Mouse (Mus musculus): ENCODE measurements at regions not wholly inside any gene's neighbourhood (a gene's known extent, or its start where the extent isn't known, plus 50 kb on each side); places are given as distances from the start of the nearest gene placed in this dataset.

DNA sequence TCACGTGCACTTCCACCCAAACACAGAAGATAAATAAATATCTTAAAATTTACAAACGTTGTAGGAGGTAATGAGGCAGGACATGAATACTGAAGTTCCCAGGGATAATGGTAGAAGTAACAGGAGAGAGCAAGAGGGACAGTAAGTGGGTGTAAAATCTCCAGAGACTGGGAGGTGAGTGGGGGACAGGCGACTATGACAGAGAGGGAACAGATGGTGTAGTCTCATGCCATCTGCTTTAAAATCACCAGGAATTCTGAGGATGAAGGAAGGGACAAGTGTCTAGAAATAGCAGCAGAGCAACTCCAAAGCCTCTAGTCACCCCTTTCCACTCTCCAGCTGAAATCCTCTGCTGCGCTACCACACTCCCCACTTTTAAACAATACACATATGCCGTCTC, 175.8 kb upstream of the Mpped2 start:
- WGBS = 64% methylated on average over 5 of the region's 5 CpGs

GRCm38 (mm10) chr2:106522961-106523360, 170.1 kb upstream of the Mpped2 start:
- no peak for DNase-seq (ENCODE audit: low read depth, low spot score)
- 89% methylated on average over 3 of the region's 3 CpGs for WGBS

More for the DNA sequence above, 175.8 kb upstream of the Mpped2 start:
- DNase-seq (ENCODE audit: low read depth, low spot score) = no peak

DNA sequence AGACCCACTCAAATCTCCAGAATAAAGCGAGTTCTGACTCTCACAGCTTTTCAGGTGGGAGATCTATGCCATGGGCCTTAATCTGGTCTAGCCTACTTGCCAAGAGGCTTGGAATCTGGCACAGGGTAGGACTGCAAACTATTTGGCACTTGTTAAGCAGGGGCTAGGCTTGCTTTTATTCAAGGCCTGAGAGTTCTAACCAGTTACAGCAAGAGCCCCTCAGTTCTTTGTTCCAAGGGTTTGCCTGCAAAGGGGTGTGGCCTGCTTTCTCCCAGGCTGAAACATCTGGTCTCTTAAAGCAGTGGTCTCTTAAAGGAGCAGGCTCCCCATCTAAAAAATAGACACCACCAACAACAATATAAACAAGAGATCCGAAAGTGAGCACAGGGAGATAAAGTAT, 166.1 kb upstream of the Mpped2 start:
- no peak for DNase-seq (ENCODE audit: low read depth, low spot score)
- 43% methylated on average over 2 of the region's 2 CpGs for WGBS

DNA sequence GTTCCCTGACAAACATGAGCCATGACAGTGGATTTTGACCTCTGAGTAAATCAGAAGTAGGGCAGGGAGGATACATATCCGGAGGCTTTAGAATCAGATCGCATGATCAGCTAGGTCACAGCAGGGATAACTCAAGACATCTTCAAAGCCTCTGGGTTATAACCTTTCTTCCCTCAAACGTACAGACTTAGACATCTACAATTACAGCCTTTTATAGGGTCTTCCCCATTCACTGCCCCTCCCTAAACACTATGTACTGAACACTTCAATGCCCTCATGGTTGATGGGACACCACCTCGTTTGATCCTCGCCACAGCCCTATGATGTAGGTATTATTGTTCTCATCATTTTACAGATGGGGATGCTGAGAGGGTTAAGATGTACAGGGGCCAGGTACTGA, 163.8 kb upstream of the Mpped2 start:
- no peak for DNase-seq (ENCODE audit: low read depth, low spot score)
- 59% methylated on average over 5 of the region's 5 CpGs for WGBS

DNA sequence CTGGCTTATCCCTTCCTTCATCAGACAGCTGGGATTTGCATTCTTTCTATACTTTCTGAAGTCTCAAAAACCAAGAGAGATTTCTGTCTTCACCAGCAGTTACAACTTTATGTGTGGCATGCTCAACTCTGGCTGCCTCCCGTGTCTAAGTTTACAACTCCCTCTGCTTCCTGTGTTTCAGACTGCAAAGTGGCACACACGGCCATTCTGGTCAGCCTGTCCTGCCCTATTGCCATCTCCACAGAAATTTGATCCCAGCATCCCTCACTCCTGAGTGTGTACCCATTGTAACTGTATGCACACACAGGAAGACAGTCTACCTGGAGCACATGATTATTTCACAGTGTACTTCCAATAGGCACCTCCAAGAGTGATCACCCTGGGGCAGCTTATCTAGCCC, 163.3 kb upstream of the Mpped2 start:
- no peak for DNase-seq (ENCODE audit: low read depth, low spot score)
- 40% methylated on average over 2 of the region's 2 CpGs for WGBS

- 53% methylated on average over 4 of the region's 4 CpGs for WGBS
Observed at GRCm38 (mm10) chr2:106538329-106538728, 154.7 kb upstream of the Mpped2 start.

GRCm38 (mm10) chr2:106540176-106540575, 152.9 kb upstream of the Mpped2 start:
- no peak for DNase-seq (ENCODE audit: low read depth, low spot score)
- 97% methylated on average over 5 of the region's 5 CpGs for WGBS

More at GRCm38 (mm10) chr2:106538329-106538728, 154.7 kb upstream of the Mpped2 start:
- DNase-seq (ENCODE audit: low read depth, low spot score) = no peak

GRCm38 (mm10) chr2:106547117-106547516, 146.0 kb upstream of the Mpped2 start:
- no peak for DNase-seq (ENCODE audit: low read depth, low spot score)
- WGBS = 31% methylated on average over 4 of the region's 4 CpGs

DNA sequence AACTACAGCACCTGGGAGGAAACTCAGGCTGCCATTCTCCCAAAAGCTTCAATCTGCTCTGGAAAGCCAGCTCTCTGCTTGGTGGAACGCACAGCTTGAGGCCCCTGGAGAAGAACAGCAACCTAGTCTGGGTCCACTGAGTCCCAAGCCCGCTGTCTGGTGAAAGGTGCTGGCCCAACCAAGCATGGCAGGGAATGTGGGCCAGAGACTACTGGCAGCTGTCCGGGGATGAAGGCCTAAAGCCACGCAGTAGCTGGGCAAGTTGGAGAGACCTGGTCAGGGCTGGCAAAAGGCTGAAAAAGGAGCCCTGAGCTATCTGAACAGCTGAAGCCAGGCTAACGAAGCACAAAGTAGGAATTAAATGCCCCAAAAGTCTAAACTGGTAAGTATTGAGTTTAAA, 139.4 kb upstream of the Mpped2 start:
- DNase-seq (ENCODE audit: low read depth, low spot score) = no peak
- WGBS = 81% methylated on average over 5 of the region's 5 CpGs

- 63% methylated on average over 3 of the region's 3 CpGs for WGBS
- DNase-seq (ENCODE audit: low read depth, low spot score) = no peak
Observed at GRCm38 (mm10) chr2:106561571-106562090, 131.4 kb upstream of the Mpped2 start.

DNA sequence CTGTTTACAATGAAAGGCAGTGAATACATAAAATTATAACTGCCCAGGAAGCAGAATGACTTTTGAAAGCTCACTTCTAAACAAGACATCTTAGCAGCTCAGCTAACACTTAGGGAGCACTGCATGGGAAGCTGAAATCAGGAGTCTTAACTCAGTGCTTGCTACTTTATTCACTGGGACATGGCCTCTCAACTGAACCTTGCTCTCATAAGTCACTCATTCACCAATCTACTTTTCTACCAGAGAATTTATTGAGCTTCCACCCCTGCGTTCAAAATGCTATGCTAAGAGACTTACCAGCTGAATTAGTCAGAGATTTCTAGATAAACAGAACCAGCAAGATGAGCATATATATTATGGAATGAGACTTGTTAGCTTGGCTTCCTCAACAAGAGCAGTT, 122.8 kb upstream of the Mpped2 start:
- peak; percentile 11 for DNase-seq (ENCODE audit: low read depth, low spot score)
- WGBS = 19% methylated on average over 1 of the region's 1 CpGs

- WGBS = 87% methylated on average over 3 of the region's 3 CpGs
- no peak for DNase-seq (ENCODE audit: low read depth, low spot score)
Observed at GRCm38 (mm10) chr2:106571346-106571745, 121.7 kb upstream of the Mpped2 start.

DNA sequence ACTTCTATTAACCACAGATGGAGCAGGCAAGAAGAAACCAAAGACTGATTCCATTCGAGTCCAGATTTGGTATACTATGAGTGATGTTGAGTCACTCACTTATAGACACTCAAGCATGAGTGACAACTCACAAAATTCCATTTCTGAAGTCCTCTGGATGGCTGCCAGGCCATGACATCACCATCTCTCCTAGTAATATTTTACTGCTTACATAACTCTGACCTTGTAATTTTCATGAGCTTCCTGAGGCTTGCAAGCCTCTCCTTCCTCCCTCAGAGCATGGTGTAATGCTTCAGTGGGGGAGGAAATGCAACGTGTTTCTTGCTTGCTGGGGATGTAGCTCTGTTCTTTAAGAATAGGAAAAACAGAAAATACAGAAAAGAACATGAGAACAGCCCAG, 121.2 kb upstream of the Mpped2 start:
- WGBS = 34% methylated on average over 2 of the region's 2 CpGs
- DNase-seq (ENCODE audit: low read depth, low spot score) = peak; percentile 11

- DNase-seq (ENCODE audit: low read depth, low spot score) = no peak
- WGBS = 75% methylated on average over 4 of the region's 4 CpGs
Observed at GRCm38 (mm10) chr2:106576746-106577323, 116.2 kb upstream of the Mpped2 start.

DNA sequence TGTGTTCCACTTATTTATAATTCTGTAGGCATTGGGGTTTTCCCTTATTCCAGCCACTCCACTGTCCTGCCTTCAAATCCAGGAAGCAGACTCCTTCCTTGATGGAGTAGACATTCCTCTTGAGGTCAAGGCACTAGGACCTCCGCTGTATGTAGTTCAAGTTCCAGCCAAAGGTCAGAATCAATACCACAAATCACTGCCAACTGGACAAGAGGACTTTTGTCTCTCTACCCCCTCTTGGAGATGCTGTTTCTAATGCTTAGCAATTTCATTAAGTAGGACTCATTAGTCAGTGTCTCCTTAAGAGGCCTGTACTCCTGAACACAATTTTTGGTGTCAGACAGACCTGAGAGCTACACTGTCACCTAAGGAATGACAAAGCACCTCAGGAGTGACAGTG, 115.0 kb upstream of the Mpped2 start:
- no peak for DNase-seq (ENCODE audit: low read depth, low spot score)
- 53% methylated on average over 1 of the region's 1 CpGs for WGBS

- 24% methylated on average over 5 of the region's 5 CpGs for WGBS
- DNase-seq (ENCODE audit: low read depth, low spot score) = no peak
Observed at GRCm38 (mm10) chr2:106580663-106581062, 112.4 kb upstream of the Mpped2 start.

- WGBS = 81% methylated on average over 3 of the region's 3 CpGs
- no peak for DNase-seq (ENCODE audit: low read depth, low spot score)
Observed at GRCm38 (mm10) chr2:106621251-106621650, 71.8 kb upstream of the Mpped2 start.

- 75% methylated on average over 5 of the region's 5 CpGs for WGBS
- no peak for DNase-seq (ENCODE audit: low read depth, low spot score)
Observed at GRCm38 (mm10) chr2:106622326-106622725, 70.7 kb upstream of the Mpped2 start.

GRCm38 (mm10) chr2:106623680-106624079, 69.4 kb upstream of the Mpped2 start:
- WGBS = 81% methylated on average over 2 of the region's 2 CpGs

DNA sequence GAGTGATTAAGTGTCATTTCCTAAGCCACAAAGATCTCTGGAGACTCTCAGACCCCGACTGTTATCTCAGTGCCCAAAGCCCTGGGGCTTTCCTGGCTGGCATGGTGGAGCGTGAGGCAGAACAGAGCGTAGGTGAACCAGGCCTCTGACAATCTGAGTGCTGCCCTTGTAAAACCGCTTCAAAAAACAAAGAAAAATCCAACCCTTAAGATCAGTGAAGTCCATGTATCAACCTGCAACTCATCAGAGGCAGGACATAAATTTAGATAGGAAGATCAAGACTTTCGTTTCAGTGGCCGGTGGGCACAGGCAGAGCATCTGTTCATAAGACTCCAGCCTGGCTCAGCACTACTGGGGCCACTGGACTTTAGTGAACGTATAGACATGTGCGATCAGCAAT, 61.1 kb upstream of the Mpped2 start:
- 83% methylated on average over 8 of the region's 8 CpGs for WGBS
- no peak for DNase-seq (ENCODE audit: low read depth, low spot score)

More at GRCm38 (mm10) chr2:106623680-106624079, 69.4 kb upstream of the Mpped2 start:
- DNase-seq (ENCODE audit: low read depth, low spot score) = no peak
